Mouse (Mus musculus): Measurements from ENCODE around the gene Eef1a2. TPM values are rescaled to one million over a fixed set of nuclear protein-coding genes. Genes with fewer than 3 reads are reported as not detected.

Eef1a2 gene
- total RNA-seq, 2 experiments from 2014 or later = 981 to 1,021 TPM

DNA sequence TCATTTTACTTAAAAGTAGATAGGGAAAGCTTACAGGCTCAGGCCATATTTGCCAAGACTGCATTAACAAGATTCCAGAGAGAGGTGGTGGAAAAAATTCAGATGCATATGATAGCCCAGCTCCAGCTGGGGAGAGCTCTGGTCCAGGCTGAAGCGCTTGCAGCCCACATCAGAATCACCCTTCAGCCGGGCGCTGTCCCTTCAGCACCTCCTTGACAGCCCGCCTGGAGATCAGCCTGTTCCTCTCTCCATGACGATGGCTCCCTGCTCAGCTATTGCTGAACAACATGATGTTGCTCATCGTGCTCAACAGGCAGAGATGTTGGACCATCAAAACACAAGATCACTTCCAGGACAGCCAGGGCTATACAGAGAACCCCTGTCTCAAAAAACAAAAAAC is 19.9 kb downstream of the Eef1a2 start:
- intact Hi-C loops (cut with DNase I) = no loop called here
- DNase-seq = peak; percentile 45 to 76

DNA sequence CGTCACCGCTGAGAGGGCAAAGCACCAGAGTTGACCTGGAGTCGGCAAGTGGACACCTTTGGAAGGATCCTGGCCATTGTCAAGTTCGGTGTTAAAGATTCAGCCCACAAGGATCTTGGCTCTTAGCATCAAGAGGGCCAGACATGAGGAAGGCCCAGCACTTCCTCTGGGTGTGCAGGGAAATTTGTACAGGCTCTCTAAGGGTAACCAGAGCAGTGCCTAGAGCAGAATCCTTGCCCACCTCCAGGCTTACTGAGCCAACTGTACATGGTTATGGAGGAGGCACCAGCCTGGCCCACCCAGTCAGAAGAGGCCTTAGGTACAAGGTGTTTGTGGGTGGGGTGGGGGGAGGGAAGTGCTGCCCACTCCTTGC is 21.4 kb downstream of the Eef1a2 start:
- no peak for DNase-seq
- intact Hi-C loops (cut with DNase I) = no loop called here

DNA sequence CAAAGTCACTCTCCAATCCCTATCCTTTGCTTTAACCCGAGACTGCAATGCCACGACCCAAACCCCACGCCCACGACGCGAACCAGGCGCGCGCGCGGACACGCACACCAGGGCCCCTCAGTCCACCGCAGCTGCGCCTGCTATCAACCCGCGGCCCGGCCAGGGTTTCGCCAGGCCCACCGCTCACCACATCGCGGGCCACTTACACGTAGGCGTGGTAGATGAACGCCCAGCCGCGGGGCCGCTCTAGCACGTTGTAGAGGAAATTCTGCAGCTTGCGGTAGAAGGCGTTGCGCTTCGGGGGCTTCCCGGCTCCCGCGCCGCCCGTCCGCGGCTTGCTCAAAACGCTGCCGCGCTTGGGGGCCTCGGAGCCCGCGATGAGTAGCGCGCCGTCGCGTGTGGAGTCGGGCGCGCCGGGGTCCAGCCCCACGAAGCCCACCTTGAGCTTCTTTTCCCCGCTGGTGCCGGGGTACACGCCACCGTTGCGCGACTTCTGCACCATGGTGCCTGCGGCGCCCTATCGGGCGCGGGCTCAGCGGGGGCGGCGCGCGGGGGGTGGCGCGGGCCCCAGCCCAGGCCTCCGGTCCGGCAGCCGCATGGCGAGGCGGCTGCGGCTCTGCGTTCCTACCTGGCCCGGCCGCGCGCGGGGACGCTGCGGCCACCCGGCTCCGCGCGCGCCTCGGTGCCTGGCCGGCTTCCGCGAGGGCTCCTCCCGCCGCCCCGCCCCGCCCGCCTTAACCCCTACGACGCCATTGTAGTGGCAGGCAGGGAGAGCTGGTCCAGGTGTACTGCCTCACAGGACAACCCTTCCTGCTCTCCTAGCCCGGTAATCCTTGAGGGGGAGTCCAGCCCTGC is 22.0 kb downstream of the Eef1a2 start, which contains the start of gene Kcnq2:
TSS of gene Kcnq2 (minus strand) at position 710 of the 855 bp plus-strand sequence.
- no peak for DNase-seq
- intact Hi-C loops (cut with DNase I) = no loop called here

DNA sequence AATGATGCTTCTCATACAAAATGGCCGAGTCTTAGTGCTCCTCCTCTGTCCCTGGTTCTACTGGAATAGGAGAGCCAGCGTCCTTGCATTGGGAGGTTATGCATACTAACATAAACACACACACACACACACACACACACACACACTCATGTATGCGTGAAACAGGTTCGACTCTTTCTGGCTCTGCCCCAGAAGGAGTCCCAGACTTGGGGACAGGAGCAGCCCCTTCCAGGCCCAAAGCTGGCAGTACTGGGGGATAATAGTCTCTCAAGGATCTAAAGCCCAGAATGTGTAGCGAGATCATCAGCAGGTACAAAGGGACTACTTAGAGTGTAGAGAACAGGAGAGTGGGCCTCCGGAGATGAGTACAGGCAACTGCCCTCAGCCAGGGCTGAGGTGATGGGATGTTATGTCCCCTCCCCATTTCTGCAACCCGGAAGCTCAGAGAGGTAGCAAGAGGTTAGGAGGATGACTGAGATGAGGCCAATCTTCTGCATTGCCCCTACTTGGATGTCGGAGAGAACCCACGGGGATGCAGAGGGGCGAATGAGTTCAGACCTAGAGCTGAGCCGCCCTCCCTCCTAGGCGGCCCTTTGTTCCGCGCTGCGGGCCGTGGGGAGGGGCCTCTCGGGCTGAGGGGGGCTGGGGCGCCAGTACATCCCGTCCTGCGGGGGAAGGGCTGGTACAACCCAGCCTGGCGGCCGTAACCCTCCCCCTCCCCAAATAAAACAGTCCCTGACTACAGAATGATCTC is 22.8 kb downstream of the Eef1a2 start:
- DNase-seq = no peak
- intact Hi-C loops (cut with DNase I) = no loop called here

DNA sequence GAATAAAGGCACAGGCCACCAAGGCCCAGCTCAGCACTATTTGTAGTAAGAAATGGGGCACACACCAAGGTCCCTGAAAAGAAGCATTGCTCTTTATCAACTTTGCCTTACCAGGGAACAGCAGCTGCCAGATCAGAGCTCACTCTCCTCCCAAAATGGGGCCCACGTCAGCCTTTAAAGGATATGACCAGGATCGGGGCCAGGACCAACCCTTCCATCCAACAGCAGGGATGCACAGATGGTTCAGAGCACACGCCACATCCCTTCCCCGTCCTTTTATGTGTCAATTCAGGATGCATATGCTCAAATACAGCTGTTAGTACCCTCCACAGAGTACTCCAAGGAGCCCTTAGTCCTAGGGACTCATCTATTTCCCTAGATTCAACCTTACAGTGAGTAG is 26.6 kb downstream of the Eef1a2 start:
- intact Hi-C loops (cut with DNase I) = no loop called here

DNA sequence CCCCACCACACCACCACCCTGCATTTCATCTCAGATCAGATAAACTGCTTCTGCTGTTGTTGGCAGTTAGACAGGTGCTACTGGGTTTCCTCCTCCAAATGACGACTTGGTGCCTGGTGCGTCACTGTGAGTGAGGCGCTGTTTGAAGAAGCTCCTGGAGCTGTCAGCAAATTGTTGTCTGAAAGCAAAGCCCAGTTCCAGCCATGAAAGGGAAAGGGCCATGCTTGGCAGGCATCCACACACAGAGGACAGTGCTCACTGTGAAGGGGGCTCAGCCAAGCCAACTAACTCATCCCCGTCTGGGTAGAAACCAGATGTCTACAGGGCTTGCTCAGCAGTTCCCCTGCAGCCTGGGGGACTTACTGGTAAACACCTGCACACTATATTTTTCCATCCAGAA is 27.9 kb downstream of the Eef1a2 start:
- intact Hi-C loops (cut with DNase I) = no loop called here
- DNase-seq = no peak

More for the DNA sequence above, 26.6 kb downstream of the Eef1a2 start:
- DNase-seq = no peak

DNA sequence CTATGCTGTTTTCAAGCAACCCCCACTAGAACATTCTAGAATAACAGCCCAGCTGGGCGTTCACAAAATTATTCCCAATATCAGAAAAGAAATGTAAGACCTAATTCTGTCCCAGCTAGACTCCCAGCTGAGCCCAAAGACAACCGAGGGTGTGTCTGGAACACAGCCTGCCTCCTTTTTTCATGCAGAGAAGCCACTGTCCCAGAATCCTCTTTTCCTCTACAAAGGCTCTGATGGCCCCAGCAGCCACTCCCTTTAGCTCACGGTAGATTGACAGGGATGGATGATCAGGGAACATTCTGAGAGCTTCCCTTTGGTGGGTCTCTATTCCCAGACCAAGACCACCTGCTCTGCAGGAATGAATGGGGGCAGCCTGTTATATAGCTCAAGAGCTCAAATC is 29.0 kb downstream of the Eef1a2 start:
- intact Hi-C loops (cut with DNase I) = no loop called here

DNA sequence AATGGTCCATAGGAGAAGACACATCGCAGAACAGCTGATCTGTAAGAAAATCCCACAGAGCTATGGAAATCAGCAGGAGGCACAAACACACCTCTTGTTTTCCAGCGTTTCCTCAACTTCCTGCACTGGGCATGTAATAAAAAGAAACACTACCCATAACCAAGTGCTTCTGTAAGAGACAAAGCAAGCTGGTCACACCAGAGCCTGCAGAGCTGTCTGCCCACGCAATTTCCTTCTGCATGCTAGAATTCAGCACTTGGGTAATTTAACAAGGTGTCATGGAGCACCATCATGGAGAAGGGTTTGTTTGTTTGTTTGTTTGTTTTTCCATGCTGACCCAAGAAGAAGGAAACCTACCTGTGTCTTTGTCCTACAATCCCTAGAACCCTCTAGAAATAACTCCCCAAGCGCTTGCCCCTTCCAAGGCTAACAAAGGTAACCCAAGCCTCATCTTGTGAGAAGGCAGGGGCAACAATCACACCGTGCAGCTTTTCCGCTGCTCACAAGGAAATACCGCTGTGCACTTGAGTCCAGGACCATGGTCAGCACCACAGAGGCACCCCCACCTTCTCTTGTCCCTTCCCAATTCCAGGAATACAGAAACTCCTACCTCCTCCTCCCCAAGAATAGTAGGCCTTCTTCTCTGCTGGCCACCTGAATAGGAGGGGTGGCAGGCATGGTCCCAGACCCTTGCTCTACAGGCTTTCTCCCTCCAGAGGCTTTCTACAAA is 30.9 kb downstream of the Eef1a2 start:
- intact Hi-C loops (cut with DNase I) = no loop called here
- DNase-seq = peak in 1 of 2 experiments; percentile 26

More for the DNA sequence above, 29.0 kb downstream of the Eef1a2 start:
- DNase-seq = no peak

DNA sequence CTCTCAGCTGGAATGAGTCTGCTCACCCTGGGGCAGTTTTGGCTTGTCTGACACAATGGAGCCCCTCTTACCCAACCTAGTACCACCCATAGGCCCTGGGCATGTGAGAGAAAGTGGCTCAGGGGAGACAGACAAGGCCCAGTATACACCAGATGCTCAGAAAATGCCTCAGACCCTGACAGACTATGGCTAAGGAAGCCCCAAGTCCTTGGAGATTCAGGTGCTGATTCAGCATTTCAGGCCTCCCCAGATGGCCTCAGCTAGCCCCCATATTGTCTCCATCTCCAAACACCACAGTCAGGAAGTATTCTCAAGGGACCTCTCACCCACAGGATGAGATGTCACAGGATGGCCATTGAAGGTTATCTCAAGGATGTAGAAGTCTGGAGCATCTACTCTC is 34.2 kb downstream of the Eef1a2 start:
- intact Hi-C loops (cut with DNase I) = no loop called here
- DNase-seq = no peak

DNA sequence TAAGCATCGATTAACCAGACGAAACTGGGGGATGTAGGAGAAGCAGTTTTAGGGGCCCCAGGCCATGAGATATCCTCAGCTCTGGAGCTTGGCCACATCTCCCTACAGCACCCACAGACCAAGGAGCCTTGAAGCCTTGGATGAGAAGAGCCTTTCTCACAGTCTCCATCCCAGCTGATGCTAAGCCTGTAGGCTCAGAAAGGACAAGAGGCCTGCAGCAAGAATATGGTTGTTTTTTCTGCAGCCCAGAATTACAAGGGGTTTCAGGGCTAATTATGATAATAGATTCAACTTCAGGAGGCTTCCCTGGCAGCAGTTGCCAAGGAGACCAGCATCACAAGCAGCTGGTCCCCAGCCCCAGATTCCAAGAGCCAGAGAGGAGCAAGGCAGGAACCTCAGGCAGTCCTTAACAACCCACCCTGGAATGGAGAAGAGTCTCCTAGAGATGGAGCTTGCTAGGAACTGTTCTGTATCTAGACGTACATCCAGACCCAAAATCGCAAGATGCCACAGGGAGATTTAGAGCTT is 35.8 kb downstream of the Eef1a2 start:
- no peak for DNase-seq
- intact Hi-C loops (cut with DNase I) = no loop called here

DNA sequence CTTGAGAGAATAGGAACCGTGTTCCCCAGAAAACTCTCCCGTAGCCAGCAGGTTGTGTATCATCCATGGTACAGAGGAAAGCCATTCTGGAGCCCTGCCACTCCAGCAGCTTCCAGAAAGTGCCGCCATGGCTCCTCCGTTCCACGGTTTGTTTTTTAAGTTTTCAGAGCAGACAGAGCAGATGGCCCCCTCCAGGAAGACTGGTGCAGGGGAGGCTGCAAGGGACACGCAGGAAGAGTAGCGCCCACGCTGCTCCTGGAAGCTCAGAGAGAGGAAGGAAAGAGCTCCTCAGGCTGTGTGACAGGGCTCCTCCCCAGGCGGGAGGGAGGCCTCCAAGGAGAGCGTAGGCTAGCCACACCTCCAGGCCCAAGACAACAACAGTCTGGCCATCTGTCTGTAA is 36.9 kb downstream of the Eef1a2 start:
- intact Hi-C loops (cut with DNase I) = no loop called here
- DNase-seq = no peak

DNA sequence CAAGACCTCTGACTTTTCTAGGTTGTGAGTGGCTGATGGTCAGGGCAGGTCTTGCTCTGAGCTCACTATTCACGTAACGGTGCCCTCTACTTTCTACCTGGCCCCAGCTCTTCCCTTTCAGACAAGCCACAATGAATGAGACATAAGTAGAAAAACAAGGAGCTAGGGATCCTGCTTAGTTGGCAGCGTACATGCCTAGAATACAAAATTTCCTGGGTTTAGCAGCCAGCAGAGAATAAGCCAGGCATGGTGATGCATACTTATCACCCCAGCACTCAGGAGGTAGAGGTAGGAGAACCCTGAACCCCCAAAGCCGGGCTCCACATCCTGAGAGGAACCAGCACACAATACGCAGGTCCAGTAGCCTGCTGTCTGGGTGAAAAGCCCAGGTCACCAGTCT is 40.4 kb downstream of the Eef1a2 start:
- DNase-seq = no peak
- intact Hi-C loops (cut with DNase I) = no loop called here

DNA sequence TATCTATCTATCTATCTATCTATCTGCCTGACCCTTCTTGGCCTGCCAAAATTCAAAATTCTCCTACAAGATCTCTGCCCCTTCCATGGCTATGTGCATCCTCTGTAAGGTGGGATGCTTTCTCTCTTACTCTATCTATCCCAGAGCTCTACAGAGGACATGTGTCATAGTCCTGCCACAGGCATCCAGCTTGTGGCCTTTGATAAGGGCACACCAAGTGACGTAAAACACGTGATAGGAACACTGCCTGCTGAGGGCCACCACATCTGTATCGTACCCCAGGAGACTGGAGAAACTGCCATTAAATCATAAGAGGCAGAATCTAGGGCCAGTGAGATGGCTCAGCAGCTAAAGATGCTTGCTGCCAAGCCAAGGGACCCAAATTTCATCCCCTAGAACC is 41.4 kb downstream of the Eef1a2 start:
- no peak for DNase-seq
- intact Hi-C loops (cut with DNase I) = no loop called here

DNA sequence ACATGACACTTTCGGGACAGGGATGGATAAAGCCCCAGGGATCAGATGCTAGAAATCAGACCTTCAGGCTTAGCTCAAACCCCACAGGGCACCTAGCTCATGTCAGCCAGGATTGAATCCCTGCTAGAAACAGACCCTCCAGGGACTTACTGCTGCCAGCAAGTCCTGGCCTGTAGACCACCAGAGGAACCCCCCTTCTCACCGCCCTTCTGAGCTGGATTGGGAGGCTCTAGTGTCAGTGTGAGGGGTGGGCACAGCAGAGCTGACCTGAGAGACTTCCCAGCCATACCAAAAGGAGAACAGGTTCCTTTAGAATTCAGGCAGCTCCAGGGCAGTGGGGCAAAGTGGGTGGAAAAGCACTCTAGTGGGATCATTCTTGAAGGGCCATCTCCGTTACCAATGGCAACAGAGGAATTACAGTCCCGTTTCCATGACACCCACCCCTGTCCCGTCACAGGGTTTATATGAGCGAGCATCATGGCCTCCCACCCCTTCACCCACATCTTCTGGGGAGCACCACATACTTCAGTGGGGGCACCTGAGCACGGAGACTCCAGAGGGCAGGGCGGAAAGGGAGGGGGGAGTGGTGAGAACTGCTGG is 43.0 kb downstream of the Eef1a2 start:
- no peak for DNase-seq
- intact Hi-C loops (cut with DNase I) = no loop called here

DNA sequence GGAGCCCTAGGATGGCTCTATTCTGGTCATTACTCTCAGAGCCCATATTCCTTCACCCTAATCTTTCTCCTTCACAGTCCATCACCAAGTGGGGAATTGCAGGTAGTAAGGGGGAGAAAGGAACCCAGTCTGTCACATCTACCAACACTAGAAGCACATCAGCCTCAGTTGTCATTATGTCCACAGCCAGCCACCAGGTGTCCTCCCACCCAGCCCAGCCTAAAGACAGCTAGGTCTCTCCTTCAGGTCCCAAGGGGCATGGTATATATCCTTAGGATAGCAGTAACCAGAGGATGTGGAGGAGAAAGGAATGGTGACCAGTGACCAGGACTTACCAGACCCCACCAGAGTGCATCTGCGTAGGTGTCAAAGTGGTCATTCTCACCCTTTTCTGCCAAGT is 45.1 kb downstream of the Eef1a2 start:
- no peak for DNase-seq
- intact Hi-C loops (cut with DNase I) = no loop called here

DNA sequence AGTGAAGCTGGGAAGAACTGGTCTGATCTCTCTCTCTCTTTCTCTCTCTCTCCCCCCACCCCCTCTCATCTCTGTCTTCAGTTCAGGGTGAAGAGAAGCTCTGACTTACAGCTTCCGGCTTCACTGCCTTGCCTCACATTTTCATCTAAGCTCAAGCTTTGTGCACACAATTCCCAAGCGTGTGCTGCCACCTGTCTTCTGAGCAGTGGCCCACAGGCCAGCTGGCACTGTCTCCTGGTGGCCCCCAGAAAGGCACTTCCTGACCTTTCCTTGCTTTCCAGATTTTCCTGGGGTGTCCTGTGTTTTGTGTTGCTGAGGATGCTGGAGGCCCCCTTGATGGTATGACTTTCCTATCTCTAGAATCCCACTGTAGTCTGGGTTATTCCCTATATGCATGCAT is 52.7 kb downstream of the Eef1a2 start:
- no peak for DNase-seq
- intact Hi-C loops (cut with DNase I) = no loop called here

DNA sequence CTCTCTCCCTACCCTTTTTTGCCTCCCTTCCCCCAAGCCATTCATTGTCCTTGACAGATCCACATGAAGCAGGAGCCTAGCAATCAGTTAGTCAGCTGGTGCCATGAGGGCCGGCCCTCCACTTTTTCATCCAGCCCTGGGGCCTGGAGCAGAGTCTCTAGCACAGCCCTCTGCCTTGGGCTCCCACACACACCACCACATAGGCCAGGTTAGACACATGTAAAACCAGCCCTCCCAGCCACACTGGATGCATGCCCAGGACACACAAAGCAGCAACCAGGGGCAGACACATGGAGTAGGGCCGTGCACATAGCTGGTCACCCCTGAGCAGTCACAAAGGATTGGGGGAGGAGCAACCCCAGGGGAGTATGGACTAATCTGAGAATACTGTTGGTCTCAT is 54.7 kb downstream of the Eef1a2 start:
- DNase-seq = no peak
- intact Hi-C loops (cut with DNase I) = no loop called here

DNA sequence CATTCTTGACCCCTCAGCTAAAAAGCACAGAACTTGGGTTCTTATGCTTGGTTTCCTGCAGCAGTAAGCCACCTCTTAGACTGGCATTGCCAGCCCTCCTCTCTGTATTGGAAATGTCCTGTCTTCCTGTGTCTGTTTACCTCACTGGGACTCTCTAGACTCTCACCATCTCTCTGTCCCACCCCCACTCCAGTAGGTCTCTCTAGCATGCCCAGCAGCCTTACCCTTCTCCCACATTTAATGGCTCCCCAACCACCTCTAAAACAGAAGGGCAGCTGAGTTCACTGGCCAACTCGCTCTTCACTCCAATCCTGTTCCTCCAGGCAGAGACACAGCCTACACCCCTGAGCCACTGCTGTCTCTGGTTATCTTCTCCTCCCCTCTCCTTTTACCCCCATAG is 55.2 kb downstream of the Eef1a2 start:
- intact Hi-C loops (cut with DNase I) = no loop called here
- DNase-seq = no peak

DNA sequence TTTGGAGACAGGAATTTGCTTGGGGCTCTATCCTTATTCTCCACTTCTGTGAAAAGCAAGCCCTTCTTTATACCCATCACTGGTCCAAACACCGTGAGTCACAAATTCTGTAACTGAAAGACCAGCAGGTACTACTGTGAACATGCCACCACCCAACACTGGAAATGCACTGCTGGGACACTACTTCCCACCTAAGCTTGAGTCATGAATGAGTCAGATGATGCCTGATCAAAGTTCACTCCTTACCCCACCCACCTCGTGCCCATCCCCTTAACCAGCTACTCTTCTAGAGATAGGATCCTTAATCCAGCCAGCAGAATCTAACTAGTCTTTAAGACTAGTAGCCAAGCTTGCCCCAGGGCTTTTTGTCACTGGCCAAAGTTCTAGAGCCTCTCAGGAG is 56.7 kb downstream of the Eef1a2 start:
- no peak for DNase-seq
- intact Hi-C loops (cut with DNase I) = no loop called here
